Mouse (Mus musculus): Measurements from ENCODE around the gene Hnmt. TPM values are rescaled to one million over a fixed set of nuclear protein-coding genes. Genes with fewer than 3 reads are reported as not detected.
"Not testable (repeated sequence)": the region's sequence is repeated elsewhere in the genome, so short reads cannot be mapped to it uniquely, and the experiment has no call there.

The Hnmt gene
- total and polyA plus RNA-seq, 2 experiments: 2.3 to 46.7 TPM

- Histone ChIP-seq H3K4me3 (ENCODE audit: insufficient read depth, low read depth, low read length) (no peak overlapping the region), H3K36me3 (ENCODE audit: control insufficient read depth, insufficient read depth, low read length) (no peaks in the 10 kb centered on the region), H3K4me1 (ENCODE audit: control insufficient read depth, insufficient read depth, low read length) (no peaks in the 10 kb centered on the region), H3K79me2 (ENCODE audit: control insufficient read depth, insufficient read depth, low read length) (no peaks in the 10 kb centered on the region), H3K27me3 (ENCODE audit: control insufficient read depth, insufficient read depth, low read length) (no peaks in the 10 kb centered on the region), H3K9ac (ENCODE audit: low read depth, low read length) (no peak overlapping the region), H3K27ac (replicated peaks; ENCODE audit: insufficient read depth, low read depth, low read length) (no peak overlapping the region)
- 77% methylated on average over 1 of the region's 1 CpGs for WGBS
- DNase-seq (ENCODE audit: extremely low read depth, low read depth, low spot score): no peak
- TF ChIP-seq POLR2A (IDR thresholded peaks at IDR 0.05; ENCODE audit: extremely low read depth, insufficient read depth, low read length): no peak
- TF ChIP-seq CTCF (IDR thresholded peaks at IDR 0.05; ENCODE audit: low read depth, low read length): no peak
Measured at GRCm38 (mm10) chr2:23999323-23999722, 49.9 kb downstream of the Hnmt start.

GRCm38 (mm10) chr2:23998836-23999235 is 50.4 kb downstream of the Hnmt start:
- TF ChIP-seq CTCF (IDR thresholded peaks at IDR 0.05; ENCODE audit: low read depth, low read length) (no peak), POLR2A (IDR thresholded peaks at IDR 0.05; ENCODE audit: extremely low read depth, insufficient read depth, low read length) (no peak)
- H3K9ac ChIP-seq (ENCODE audit: low read depth, low read length): no peak overlapping the region
- no peaks in the 10 kb centered on the region for H3K36me3 ChIP-seq (ENCODE audit: control insufficient read depth, insufficient read depth, low read length)
- WGBS: 91% methylated on average over 4 of the region's 4 CpGs
- H3K27ac ChIP-seq (replicated peaks; ENCODE audit: insufficient read depth, low read depth, low read length): no peak overlapping the region
- no peaks in the 10 kb centered on the region for H3K4me1 ChIP-seq (ENCODE audit: control insufficient read depth, insufficient read depth, low read length)
- H3K79me2 ChIP-seq (ENCODE audit: control insufficient read depth, insufficient read depth, low read length): no peaks in the 10 kb centered on the region
- no peaks in the 10 kb centered on the region for H3K27me3 ChIP-seq (ENCODE audit: control insufficient read depth, insufficient read depth, low read length)
- DNase-seq (ENCODE audit: extremely low read depth, low read depth, low spot score): no peak
- H3K4me3 ChIP-seq (ENCODE audit: insufficient read depth, low read depth, low read length): no peak overlapping the region

- Histone ChIP-seq H3K4me1 (ENCODE audit: control insufficient read depth, insufficient read depth, low read length) (no peaks in the 10 kb centered on the region), H3K36me3 (ENCODE audit: control insufficient read depth, insufficient read depth, low read length) (no peaks in the 10 kb centered on the region), H3K79me2 (ENCODE audit: control insufficient read depth, insufficient read depth, low read length) (no peaks in the 10 kb centered on the region), H3K9ac (ENCODE audit: low read depth, low read length) (no peak overlapping the region), H3K27me3 (ENCODE audit: control insufficient read depth, insufficient read depth, low read length) (no peaks in the 10 kb centered on the region), H3K4me3 (ENCODE audit: insufficient read depth, low read depth, low read length) (no peak overlapping the region), H3K27ac (replicated peaks; ENCODE audit: insufficient read depth, low read depth, low read length) (no peak overlapping the region)
- WGBS: 49% methylated on average over 2 of the region's 2 CpGs
- no peak for TF ChIP-seq POLR2A (IDR thresholded peaks at IDR 0.05; ENCODE audit: extremely low read depth, insufficient read depth, low read length)
- TF ChIP-seq CTCF (IDR thresholded peaks at IDR 0.05; ENCODE audit: low read depth, low read length): no peak
- peak; percentile 6 for DNase-seq (ENCODE audit: extremely low read depth, low read depth, low spot score)
Measured at GRCm38 (mm10) chr2:23996830-23997229, 52.4 kb downstream of the Hnmt start.

GRCm38 (mm10) chr2:23990034-23990573 is 59.1 kb downstream of the Hnmt start:
- H3K27ac ChIP-seq (replicated peaks; ENCODE audit: insufficient read depth, low read depth, low read length); H3K4me1 ChIP-seq (ENCODE audit: control insufficient read depth, insufficient read depth, low read length); H3K27me3 ChIP-seq (ENCODE audit: control insufficient read depth, insufficient read depth, low read length); DNase-seq (ENCODE audit: extremely low read depth, low read depth, low spot score); H3K36me3 ChIP-seq (ENCODE audit: control insufficient read depth, insufficient read depth, low read length); H3K4me3 ChIP-seq (ENCODE audit: insufficient read depth, low read depth, low read length); H3K79me2 ChIP-seq (ENCODE audit: control insufficient read depth, insufficient read depth, low read length); H3K9ac ChIP-seq (ENCODE audit: low read depth, low read length): not testable (repeated sequence)
- WGBS: 82% methylated on average over 9 of the region's 9 CpGs

- Histone ChIP-seq H3K27ac (replicated peaks; ENCODE audit: insufficient read depth, low read depth, low read length) (no peak overlapping the region), H3K4me3 (ENCODE audit: insufficient read depth, low read depth, low read length) (no peak overlapping the region), H3K36me3 (ENCODE audit: control insufficient read depth, insufficient read depth, low read length) (no peaks in the 10 kb centered on the region), H3K9ac (ENCODE audit: low read depth, low read length) (no peak overlapping the region), H3K4me1 (ENCODE audit: control insufficient read depth, insufficient read depth, low read length) (no peaks in the 10 kb centered on the region), H3K79me2 (ENCODE audit: control insufficient read depth, insufficient read depth, low read length) (no peaks in the 10 kb centered on the region), H3K27me3 (ENCODE audit: control insufficient read depth, insufficient read depth, low read length) (no peaks in the 10 kb centered on the region)
- no peak for TF ChIP-seq CTCF (IDR thresholded peaks at IDR 0.05; ENCODE audit: low read depth, low read length)
- no peak for TF ChIP-seq POLR2A (IDR thresholded peaks at IDR 0.05; ENCODE audit: extremely low read depth, insufficient read depth, low read length)
- DNase-seq (ENCODE audit: extremely low read depth, low read depth, low spot score): no peak
Measured at GRCm38 (mm10) chr2:23987283-23987682, 61.9 kb downstream of the Hnmt start.

- Histone ChIP-seq H3K36me3 (ENCODE audit: control insufficient read depth, insufficient read depth, low read length) (no peaks in the 10 kb centered on the region), H3K4me1 (ENCODE audit: control insufficient read depth, insufficient read depth, low read length) (no peaks in the 10 kb centered on the region), H3K9ac (ENCODE audit: low read depth, low read length) (no peak overlapping the region), H3K27me3 (ENCODE audit: control insufficient read depth, insufficient read depth, low read length) (no peaks in the 10 kb centered on the region), H3K27ac (replicated peaks; ENCODE audit: insufficient read depth, low read depth, low read length) (no peak overlapping the region), H3K79me2 (ENCODE audit: control insufficient read depth, insufficient read depth, low read length) (no peaks in the 10 kb centered on the region), H3K4me3 (ENCODE audit: insufficient read depth, low read depth, low read length) (no peak overlapping the region)
- no peak for DNase-seq (ENCODE audit: extremely low read depth, low read depth, low spot score)
- TF ChIP-seq CTCF (IDR thresholded peaks at IDR 0.05; ENCODE audit: low read depth, low read length): no peak
- TF ChIP-seq POLR2A (IDR thresholded peaks at IDR 0.05; ENCODE audit: extremely low read depth, insufficient read depth, low read length): no peak
Measured at GRCm38 (mm10) chr2:23983343-23983742, 65.9 kb downstream of the Hnmt start.

Measured in liver, adult 2 months (tissue).